Mouse (Mus musculus) left cerebral cortex, adult 18-20 months (tissue): ENCODE data around the gene Cdc34. TPM values are rescaled to one million over a fixed set of nuclear protein-coding genes. Genes with fewer than 3 reads are reported as not detected.

ENCODE experiments used
- DNase-seq, 2 experiments: peaks; one replicate each; pipeline ENCODE4 v3.0.0; 2021 to 2022; ENCODE audit warnings: low spot score in 2 of 2, mixed read lengths in 1 of 2
- total RNA-seq, 2 experiments: library from RNA; stranded (reverse); gene quantifications; 2 replicates each; pipeline ENCODE4 v1.2.3; 2021

Gene Cdc34
- total RNA-seq, 2 experiments from 2014 or later: 75.4 to 77.5 TPM

DNA sequence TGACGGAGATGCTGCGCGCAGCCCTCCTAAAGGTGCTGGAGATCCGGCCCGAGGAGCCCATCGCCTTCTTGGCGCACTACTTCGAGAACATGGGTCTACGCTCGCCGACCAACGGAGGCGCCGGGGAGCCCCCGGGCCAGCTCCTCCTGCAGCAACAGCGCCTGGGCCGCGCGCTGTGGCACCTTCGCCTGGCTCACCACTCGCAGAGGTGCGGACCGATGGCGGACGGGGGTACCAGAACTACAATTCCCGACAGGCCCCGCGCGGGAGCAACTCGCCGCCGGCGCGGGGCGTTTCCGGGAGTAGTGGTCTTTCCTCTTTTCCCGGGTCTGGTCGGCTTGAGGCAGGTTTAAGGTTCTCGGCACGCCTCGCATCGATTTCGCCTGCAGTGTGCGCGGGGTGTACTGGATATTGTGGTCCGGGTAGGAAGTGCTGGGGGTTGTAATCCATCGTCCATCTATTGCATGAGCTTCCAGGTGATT is 12.4 kb upstream of the Cdc34 start:
- DNase-seq: peak; percentile 80 to 82

DNA sequence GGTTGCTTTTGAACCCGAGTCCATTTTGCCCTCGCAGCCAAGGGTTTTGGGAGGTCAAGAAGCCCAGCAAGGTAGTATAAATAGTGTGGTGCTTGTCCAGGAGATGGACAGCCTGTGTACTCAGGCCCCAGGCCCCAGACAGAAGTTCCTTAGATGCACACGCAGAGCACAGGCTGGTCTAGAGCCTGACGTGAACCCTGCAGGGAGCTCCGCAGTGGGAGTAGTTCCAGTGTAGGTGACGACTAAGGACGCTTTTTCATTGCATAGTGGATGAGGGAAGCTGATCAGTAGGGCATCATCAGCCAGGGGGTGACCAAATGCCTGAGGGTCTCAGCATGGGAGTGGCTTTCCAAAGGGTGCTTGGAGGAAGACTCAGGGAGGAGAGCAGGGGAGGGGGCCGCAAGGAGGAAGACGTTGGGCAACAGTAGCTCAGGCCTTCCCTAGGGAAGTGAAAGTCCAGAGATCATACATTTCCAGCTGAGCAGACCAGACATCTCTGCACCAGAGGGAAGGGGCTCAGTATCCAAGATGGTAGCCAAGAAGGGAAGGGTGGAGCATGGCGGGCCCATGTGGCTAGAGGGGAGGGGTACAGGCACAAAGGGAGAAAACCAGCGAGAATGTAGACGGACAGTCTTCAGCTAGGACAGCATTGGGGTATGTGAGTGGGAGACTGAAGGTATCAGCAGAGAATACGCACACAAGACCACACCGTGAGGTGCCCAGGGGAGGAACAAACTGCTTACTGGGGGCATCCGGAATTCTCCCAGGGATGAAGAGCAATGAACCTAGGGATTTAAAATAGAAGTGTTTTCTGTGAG is 11.7 kb upstream of the Cdc34 start:
- no peak for DNase-seq

DNA sequence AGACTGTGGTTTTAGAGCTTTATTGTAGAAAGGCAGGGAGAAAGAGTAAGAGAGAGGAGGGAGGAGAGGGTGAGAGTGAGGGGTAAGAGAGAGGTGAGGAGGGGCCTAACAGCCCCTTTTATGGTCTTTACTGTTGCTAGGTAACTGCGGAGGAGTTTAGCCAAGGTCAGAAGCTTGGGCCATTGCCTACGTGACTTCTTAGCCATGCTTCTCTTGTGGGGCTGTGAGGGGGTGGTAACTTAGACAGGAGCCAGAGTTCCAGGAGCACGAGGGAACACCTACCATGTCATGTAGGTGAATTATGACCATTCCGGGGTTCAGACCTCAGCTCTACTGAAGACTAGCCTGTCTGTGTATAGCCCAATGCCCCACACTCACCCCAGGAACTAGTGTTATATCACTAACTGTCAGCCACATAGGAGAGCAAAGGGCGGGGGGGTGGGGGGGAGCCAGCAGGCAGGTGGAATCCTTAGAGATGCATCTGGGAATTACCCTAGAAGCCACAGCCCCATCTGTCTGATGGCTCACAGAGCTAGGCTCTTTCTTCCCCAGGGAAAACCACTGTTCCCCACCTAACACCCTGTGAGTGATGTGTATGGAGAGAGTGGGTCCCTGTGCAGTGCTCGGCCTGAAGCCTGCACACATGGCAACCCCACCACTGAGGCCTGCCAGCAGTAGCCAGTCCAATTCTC is 10.5 kb upstream of the Cdc34 start:
- no peak for DNase-seq

DNA sequence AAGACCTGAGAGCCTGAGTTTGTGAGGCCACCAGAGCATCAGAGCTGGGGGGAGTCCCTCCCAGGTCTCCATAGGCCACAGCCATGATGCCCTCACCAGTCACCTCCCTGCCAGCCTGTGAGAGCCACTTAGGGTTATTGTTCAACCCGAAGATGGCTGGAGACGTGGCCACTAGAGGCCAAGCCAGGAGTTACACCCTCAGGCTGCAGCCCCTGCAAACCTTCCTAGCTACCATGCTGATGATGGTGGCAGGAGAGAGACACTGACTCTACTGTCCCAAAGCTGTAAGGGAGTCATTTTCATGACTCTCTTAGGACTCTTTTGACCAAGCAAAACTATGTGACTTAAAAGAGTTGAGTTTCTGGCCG is 9.9 kb upstream of the Cdc34 start:
- no peak for DNase-seq

DNA sequence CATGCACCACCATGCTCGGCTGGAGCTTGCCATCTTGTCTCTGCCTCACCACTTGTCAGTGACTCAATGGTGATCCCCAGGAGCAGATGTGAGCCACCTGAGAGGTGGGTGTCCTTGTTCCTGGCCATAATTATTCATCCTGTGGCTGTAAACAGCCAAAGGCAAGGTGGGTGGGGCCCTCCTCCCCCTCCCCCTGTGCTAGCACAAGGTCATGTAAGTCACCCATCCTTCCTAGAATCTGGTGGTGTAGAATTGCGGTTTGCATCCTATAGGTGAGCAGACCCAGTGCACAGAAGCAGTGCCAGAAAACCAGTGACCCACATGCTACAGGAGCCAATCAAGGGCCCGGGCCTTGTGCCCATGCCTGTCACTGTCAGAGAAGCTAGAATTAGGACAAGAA is 8.9 kb upstream of the Cdc34 start:
- DNase-seq: no peak

DNA sequence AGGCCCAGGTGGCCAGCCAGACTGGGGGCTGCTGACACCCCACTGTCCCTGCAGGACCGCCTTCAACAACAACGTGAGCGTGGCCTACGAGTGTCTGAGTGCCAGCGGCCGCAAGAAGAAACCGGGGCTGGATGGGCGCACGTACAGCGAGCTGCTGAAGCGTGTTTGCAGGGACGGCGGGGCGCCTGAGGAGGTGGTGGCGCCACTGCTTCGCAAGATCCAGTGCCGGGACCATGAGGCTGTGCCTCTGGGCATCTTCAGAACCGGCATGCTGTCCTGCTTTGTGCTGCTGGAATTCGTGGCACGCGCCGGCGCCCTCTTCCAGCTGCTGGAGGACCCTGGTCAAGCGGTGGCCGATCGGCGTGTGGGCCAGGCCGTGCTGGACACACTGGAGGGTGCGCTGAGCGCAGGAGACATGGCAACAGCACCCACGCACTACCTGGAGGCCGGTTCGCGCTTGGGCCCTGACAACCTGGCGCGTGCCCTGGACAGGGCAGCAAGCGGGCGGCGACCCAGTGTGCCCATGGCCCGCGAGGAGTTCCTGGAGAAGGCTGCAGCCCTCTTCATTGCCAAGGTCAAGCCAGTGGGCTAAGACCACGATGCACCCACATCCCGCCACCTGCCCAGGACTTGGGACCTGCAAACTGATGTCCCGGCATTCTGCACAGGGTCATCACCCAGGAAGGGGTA is 6.5 kb upstream of the Cdc34 start:
- DNase-seq: no peak

DNA sequence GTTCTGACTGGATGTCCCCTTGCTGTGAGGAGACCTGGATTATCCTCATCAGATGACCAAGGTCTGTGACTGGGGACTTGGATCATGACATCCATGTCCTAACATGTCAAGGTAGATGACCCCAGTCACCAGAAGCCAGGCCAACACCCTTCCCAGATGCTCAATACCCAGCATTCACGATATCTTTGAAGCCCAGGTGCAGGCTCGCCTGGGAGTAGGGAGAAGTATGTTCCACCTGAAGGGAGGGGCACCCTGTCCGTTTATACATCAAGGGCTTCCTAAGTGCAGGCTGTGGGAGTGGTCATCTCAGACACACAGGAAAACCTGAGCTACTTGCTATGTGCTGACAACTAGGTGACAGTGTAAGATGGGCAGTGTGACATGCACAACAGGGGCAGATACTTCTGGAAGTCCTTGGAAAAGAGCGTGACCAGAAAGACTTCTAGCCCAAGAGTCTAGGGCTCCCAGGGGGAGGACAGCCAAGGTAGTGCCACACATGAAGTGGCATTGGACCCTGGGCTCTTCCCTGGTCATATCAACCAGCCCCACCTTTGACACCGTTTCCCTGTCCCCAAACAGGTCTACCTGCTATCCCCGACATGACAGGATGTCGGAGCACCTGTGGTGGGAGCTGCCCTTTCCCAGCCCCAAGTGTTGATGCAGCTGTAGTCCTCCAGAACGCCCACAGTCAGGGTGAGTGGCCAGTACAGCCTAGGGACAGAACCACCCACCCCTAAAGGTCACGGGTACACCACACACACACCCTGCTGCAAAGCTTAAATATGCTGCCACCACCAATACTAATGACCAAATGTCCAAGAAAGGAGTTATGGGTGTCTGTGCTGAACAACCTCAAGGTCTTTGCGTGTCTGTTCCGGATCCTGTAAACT is 1.1 kb upstream of the Cdc34 start:
- DNase-seq: no peak

DNA sequence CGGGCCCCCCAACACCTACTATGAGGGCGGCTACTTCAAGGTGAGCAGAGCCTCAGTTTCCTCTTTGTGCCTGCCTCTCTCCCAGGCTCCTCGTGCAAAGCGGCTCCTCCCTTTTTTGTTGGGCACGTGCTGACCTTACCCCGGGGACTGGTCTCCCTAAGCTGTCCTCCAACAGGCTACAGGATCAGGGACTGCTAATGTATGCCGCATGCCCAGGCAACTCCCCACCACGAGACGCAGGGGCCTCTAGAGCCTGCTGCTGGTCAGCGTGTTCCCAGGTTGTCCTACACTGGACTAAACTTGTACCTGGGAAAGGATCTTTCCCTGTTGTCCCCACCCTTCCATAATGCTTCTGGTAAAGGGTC is 538 bp downstream of the Cdc34 start:
- no peak for DNase-seq

DNA sequence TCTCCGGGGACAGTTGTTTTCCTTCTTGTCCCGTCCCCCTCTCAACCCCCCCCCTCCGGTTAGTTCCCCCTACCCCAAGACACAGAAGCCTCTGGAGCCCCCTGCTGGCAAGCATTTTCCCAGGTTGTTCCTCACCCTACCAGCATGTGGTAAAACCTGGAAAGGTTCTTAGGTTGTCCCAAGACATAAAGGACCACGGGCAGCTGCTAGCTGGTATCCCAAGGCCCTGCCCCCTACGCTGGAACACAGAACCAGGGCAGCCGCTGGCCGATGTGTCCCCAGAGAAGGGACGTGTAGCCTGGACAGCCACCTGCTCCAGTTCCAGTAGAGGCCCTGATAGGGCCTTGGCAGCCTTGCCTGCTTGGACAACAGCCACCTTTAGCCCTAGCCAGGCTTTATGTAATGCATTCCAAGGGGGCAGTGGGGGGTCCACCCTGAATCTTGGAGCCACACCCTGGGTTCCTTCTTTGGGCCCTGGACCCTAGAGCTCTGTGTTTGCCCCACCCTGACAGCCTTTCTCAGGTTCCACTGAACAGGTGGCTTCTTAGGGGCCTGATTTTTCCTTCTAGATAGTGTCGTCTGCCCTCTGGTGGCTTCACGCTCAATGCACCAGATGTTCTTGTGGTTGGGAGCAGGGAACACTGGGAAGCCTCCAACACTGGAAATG is 1.1 kb downstream of the Cdc34 start:
- peak in 1 of 2 experiments; percentile 49 for DNase-seq

DNA sequence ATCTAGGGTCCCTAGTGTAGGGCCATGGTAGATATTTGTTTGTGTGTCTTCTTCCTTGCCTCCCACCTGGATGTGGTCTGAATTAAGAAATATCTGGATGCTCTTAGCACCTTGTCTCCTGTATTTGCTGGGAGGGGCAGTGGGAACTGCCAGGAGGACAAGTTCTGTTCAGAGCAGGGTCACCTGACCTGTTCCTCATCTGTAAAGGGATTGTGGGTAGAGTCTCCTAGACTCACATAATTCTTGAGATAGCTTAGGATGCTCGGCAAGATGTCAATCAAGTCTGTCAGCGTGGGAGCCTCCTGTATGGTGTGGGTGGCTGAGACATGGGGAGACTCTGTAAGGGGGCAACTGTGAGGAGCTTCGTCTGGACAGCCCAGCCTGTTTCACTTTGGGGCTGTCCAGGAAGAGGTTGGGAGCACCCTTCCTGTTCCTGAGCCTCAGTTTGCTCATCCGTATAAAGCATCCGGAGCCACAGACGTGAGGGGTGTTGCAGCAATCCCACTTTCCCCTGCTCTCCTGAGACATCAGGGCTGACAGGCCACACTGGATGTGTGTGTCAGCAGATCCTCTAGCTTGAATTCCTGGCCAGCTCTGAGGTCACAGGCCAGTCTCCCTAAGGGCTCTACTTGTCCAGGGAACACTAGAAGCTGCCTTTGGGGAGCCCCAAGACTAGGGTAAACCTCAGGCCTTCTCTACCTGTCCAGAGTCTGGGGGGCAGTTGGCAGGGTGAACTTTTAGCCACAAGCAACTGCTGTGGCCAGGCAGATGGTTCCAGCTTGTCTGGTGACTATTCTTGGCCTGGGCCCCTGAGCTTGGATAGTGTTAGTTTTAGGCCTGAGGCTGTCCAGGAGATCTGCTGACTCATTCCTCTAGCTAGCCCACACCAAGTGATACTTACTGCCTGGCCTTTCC is 2.0 kb downstream of the Cdc34 start:
- DNase-seq: no peak

DNA sequence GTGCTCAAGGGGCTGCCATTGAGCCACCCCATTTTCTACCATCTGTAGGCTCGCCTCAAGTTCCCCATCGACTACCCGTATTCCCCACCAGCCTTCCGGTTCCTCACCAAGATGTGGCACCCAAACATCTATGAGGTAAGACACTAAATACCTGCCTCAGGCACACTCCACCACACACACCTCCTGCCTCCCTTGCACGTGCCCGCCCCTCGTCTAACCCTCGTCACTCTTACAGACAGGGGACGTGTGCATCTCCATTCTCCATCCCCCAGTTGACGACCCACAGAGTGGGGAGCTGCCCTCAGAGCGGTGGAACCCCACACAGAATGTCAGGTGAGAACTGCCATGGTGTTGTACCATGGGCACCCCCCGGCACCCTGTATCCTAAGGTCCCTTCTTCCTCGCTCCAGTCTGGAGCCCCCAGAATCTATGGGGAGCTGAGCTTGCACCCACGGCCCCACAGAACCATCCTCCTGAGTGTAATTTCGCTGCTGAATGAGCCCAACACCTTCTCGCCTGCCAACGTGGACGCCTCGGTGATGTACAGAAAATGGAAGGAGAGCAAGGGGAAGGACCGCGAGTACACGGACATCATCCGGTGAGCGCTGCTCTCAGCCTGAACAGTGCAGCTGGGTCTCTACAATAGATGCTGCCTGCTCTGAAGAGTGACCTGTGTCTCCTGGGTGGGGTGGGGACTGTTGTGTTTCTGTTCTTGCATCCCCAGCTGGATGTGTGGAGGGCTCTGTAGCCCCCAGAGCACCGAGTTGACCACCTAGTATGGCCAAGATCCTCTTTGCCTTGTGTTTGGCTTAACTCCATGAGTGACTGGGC is 3.0 kb downstream of the Cdc34 start:
- no peak for DNase-seq

DNA sequence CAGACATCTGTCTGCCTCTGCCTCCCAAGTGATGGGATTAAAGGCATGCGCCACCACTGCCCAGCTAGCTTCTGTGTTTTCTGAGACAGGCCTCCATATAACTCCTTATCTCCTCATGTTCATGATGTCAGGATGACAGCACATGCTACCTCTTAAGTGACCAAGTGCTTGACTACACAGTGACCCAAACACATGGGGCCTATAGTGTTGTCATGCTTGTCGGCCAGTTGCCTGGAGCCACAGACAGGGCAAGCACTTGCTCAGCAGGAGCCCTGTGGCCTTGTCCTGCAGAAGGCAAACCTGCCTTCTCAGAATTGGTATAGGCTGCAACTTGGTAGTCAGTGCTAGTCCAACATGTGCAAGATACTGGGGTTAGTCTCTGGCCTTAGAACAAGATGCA is 4.2 kb downstream of the Cdc34 start:
- no peak for DNase-seq

DNA sequence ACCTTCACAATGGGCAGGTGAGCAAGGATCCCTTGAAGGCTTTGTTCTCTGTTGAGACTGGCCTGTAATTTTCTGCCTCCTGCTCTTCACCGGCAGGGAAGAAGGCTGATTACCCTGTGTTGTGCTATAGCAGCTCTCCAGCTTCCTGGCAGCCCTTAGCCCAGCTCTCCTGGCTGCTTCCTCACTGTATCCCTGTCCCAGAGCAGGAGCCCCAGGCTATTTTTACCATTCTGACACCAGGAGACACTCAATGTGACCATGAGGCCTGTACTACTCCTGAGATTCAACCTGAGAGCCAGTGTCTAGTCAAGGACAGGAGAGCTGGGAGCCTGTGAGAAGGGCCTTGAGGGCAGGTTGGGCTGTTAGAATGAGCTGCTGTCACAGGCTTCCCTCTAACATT is 4.7 kb downstream of the Cdc34 start:
- DNase-seq: no peak

DNA sequence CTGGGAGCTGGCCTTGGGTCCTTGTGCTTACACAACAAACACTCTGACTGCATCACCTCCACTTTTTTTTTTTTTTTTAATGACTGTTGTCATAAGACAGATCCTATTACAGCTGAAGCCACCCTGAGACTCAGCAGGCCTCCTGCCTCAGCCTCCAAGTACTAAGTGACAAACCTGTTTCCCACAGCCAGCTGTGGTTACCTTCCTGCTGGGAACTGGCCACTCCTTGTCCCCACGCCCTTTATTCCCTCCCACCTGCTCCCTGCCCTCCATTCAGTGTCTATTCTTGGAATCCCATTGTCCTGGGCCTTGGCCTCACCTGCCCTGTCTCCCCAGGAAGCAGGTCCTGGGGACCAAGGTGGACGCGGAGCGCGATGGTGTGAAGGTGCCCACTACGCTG is 5.5 kb downstream of the Cdc34 start:
- no peak for DNase-seq

DNA sequence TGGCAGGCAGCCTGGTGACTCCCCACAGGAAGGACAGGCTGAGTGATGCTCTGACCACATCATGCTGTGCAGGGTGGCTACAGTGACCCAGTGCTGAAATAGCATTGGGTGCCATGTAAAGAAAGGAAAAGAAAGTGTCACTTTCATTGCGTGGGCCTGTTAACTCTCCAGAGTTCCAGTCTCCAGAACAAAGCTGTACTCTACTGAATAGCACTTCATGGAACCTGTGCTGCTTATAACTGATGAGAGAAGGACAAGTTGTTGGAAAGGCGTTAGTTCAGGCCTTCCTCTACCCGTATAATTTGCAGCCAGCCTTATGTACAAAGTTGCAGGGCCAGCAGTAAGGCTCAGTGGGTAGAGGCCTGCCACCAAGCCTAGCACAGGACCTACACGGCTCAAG is 6.7 kb downstream of the Cdc34 start, which contains the start of gene Gzmm:
TSS of gene Gzmm (plus strand) at position 301 of the 400 bp plus-strand sequence.
- no peak for DNase-seq

DNA sequence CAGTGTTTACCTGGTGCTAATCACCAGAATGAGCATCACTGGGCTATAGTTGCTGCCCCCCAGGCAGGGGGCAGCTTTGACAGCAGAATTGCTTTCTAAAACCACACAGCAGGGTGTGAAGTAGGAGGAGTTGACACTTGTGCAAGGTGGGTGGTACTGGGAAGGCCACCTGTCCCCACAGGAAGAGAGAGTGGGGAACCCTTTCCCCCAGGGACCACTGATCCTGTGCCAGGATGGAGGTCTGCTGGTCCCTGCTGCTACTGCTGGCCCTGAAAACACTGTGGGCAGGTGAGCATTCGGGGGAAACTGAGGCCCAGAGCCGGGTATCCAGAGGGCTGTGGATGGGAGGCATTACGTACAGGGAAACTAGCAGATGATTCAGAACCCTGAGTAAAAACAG is 7.2 kb downstream of the Cdc34 start:
- no peak for DNase-seq

DNA sequence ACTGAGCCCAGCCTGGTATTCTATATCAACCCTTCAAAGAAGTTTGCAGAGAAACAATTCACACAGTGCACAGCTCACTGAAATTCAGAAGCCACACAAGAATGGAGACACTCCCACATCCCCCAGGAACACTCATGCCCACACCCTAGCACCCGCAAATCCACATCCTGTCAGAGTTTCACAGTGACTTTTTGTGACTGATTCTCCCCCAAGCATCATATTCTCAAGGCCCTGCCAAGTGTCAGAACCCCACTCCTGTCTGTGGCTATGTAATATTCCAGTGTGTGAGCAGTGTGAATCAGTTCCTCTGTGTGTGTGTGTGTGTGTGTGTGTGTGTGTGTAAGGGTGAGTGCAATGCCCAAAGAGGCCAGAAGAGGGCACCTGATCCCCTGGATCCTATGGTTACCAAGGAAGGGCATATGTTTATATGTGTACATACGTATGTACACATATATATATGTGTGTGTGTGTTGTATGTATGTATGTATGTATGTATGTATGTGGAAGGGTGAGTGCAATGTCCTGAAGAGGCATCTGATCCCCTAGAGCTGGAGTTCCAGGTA is 10.1 kb downstream of the Cdc34 start:
- DNase-seq: no peak
